Mouse (Mus musculus) lung, postnatal 0 days (tissue): ENCODE measurements around the gene Ccdc173.

Source experiments
- CTCF ChIP-seq: IDR thresholded peaks from 2 replicates; pipeline ENCODE4 v1.5.1; 2016; ENCODE audit warnings: antibody characterized with exemption, mild to moderate bottlenecking
- EP300 ChIP-seq: IDR thresholded peaks from 2 replicates; pipeline ENCODE4 v1.6.1; 2016; ENCODE audit warnings: antibody characterized with exemption, mild to moderate bottlenecking, control low read depth

GRCm38 (mm10) chr2:69760980-69761379 lies 28.4 kb downstream of the Ccdc173 start:
- no peak for TF ChIP-seq EP300
- no peak for TF ChIP-seq CTCF
